ENCODE assay signal across 18 mouse cellular contexts in the genomic region with DNA sequence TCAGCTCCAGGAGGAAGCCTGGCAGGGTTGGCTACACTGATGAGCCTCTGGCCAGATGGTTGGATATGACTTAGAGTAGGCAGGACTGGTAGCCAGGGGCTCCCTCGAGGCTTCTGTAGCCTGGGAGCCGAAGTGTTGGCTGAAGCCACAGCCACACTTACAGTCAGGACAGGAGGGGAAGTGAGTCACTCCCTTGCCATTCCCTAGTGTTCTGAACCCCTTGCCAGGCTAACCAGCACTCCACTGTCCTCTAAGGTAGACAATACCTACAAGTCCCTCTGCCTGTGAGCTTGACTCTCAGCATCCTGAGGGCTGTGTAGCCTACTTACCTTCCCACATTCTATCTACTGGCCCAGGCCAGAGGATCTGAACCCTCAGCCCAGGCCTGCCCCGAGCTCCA. TPM values are rescaled to one million over a fixed set of nuclear protein-coding genes. Genes with fewer than 3 reads are reported as not detected.
DNase-seq lines count a peak whose midpoint lies in the region; ATAC-seq and TF ChIP-seq lines count a peak whose summit lies in the region.
"Had no signal": no experiment of that assay in that cellular context is flagged by ENCODE, and none has a peak within 500 bp of the region (broad histone marks: within the 10 kb centered on the region; RNA-seq: fewer than 3 reads in every experiment).

No protein-coding gene starts in this region.

- DNase-seq in stomach, postnatal 0 days (ENCODE audit: low spot score): no peak
- DNase-seq in embryonic facial prominence, embryonic 10.5 days (ENCODE audit: low spot score): no peak
- DNase-seq in lung, postnatal 36 days: no peak
- DNase-seq in cerebellum, postnatal 14 days: no peak
- DNase-seq: cerebellum, adult 8-10 months; gastrocnemius, postnatal 36 days; heart, postnatal 36 days; left cerebral cortex, postnatal 4 days; lung, adult 2 months; lung, postnatal 4 days had no signal

- H3K27me3 ChIP-seq in intestine, embryonic 16.5 days (replicated peaks; ENCODE audit: control insufficient read depth, insufficient read depth, low read length): no peaks in the 10 kb centered on the region
- H3K27me3 ChIP-seq in intestine, embryonic 15.5 days (replicated peaks): no peaks in the 10 kb centered on the region
- no peaks in the 10 kb centered on the region for H3K27me3 ChIP-seq in stomach, embryonic 15.5 days (replicated peaks)
- H3K27me3 ChIP-seq in stomach, postnatal 0 days (ENCODE audit: control insufficient read depth, insufficient read depth, low read length): no peaks in the 10 kb centered on the region
- H3K27me3 ChIP-seq in embryonic facial prominence, embryonic 10.5 days (replicated peaks; ENCODE audit: low read depth, poor library complexity, severe bottlenecking): 0 out of 2 replicates have a peak, but pooled peaks cover 8% of the 10 kb centered on the region
- H3K27me3 ChIP-seq: embryonic facial prominence, embryonic 13.5 days had no signal

- TF ChIP-seq EP300 in stomach, postnatal 0 days (optimal IDR thresholded peaks at IDR 0.05): no peak

- ATAC-seq in intestine, embryonic 16.5 days: no peak
- no peak for ATAC-seq in intestine, embryonic 15.5 days
- no peak for ATAC-seq in stomach, embryonic 15.5 days (ENCODE audit: insufficient read depth, low FRiP score, low read depth)
- ATAC-seq in stomach, postnatal 0 days (ENCODE audit: low FRiP score, low TSS enrichment): no peak
- ATAC-seq: intestine, postnatal 0 days had no signal

- no peak overlapping the region for H3K27ac ChIP-seq in intestine, embryonic 16.5 days (ENCODE audit: low read length)
- no peak overlapping the region for H3K27ac ChIP-seq in intestine, embryonic 15.5 days
- no peak overlapping the region for H3K27ac ChIP-seq in stomach, embryonic 15.5 days
- no peak overlapping the region for H3K27ac ChIP-seq in stomach, postnatal 0 days (replicated peaks)
- peak overlapping the region; percentile 84 for H3K27ac ChIP-seq in embryonic facial prominence, embryonic 10.5 days (replicated peaks)
- H3K27ac ChIP-seq: embryonic facial prominence, embryonic 13.5 days had no signal

- no peak for TF ChIP-seq CTCF in stomach, postnatal 0 days (IDR thresholded peaks at IDR 0.05; ENCODE audit: low read depth)

- H3K4me3 ChIP-seq in intestine, embryonic 16.5 days (ENCODE audit: low read length): no peak overlapping the region
- H3K4me3 ChIP-seq in intestine, embryonic 15.5 days (replicated peaks): no peak overlapping the region
- H3K4me3 ChIP-seq in stomach, embryonic 15.5 days (replicated peaks): 0 out of 2 replicates have a peak overlapping the region, but pooled peaks have one; percentile 6
- H3K4me3 ChIP-seq in stomach, postnatal 0 days (ENCODE audit: low read depth, low read length): no peak overlapping the region
- H3K4me3 ChIP-seq in embryonic facial prominence, embryonic 10.5 days: no peak overlapping the region
- H3K4me3 ChIP-seq: embryonic facial prominence, embryonic 13.5 days had no signal

- H3K4me1 ChIP-seq in intestine, embryonic 16.5 days (ENCODE audit: control insufficient read depth, insufficient read depth, low read length): peaks cover 18% of the 10 kb centered on the region
- H3K4me1 ChIP-seq in intestine, embryonic 15.5 days (replicated peaks): peaks cover 18% of the 10 kb centered on the region
- peaks cover 23% of the 10 kb centered on the region for H3K4me1 ChIP-seq in stomach, embryonic 15.5 days
- H3K4me1 ChIP-seq in stomach, postnatal 0 days (replicated peaks; ENCODE audit: control insufficient read depth, insufficient read depth): no peaks in the 10 kb centered on the region; the same call in 1 of the 2 replicates
- peaks cover 46% of the 10 kb centered on the region for H3K4me1 ChIP-seq in embryonic facial prominence, embryonic 10.5 days

- no peaks in the 10 kb centered on the region for H3K36me3 ChIP-seq in intestine, embryonic 16.5 days (ENCODE audit: control insufficient read depth, insufficient read depth, low read length)
- H3K36me3 ChIP-seq in intestine, embryonic 15.5 days: no peaks in the 10 kb centered on the region
- H3K36me3 ChIP-seq in stomach, embryonic 15.5 days: no peaks in the 10 kb centered on the region
- H3K36me3 ChIP-seq in stomach, postnatal 0 days (ENCODE audit: control insufficient read depth, insufficient read depth, low read length): no peaks in the 10 kb centered on the region
- H3K36me3 ChIP-seq in embryonic facial prominence, embryonic 10.5 days (replicated peaks): no peaks in the 10 kb centered on the region
- H3K36me3 ChIP-seq: embryonic facial prominence, embryonic 13.5 days had no signal

- H3K9ac ChIP-seq in intestine, embryonic 16.5 days (ENCODE audit: low read depth, low read length): 0 out of 2 replicates have a peak overlapping the region, but pooled peaks have one; percentile 15
- H3K9ac ChIP-seq in intestine, embryonic 15.5 days: no peak overlapping the region
- no peak overlapping the region for H3K9ac ChIP-seq in stomach, embryonic 15.5 days
- H3K9ac ChIP-seq in stomach, postnatal 0 days (ENCODE audit: low read length): no peak overlapping the region
- H3K9ac ChIP-seq: embryonic facial prominence, embryonic 13.5 days had no signal

- H3K4me2 ChIP-seq in intestine, embryonic 16.5 days (ENCODE audit: low read depth, low read length): no peak overlapping the region
- no peak overlapping the region for H3K4me2 ChIP-seq in intestine, embryonic 15.5 days (replicated peaks)
- H3K4me2 ChIP-seq in stomach, embryonic 15.5 days: no peak overlapping the region
- no peak overlapping the region for H3K4me2 ChIP-seq in stomach, postnatal 0 days (replicated peaks; ENCODE audit: low read depth)
- H3K4me2 ChIP-seq: embryonic facial prominence, embryonic 13.5 days; heart, embryonic 11.5 days; liver, embryonic 11.5 days had no signal

- H3K9me3 ChIP-seq in intestine, embryonic 16.5 days (ENCODE audit: control insufficient read depth, low read length): no peaks in the 10 kb centered on the region
- no peaks in the 10 kb centered on the region for H3K9me3 ChIP-seq in intestine, embryonic 15.5 days
- H3K9me3 ChIP-seq in stomach, embryonic 15.5 days: no peaks in the 10 kb centered on the region
- no peaks in the 10 kb centered on the region for H3K9me3 ChIP-seq in stomach, postnatal 0 days (ENCODE audit: control insufficient read depth, low read length)
- no peaks in the 10 kb centered on the region for H3K9me3 ChIP-seq in embryonic facial prominence, embryonic 10.5 days
- H3K9me3 ChIP-seq: embryonic facial prominence, embryonic 13.5 days had no signal

- 49% methylated on average over 3 of the region's 3 CpGs for WGBS in intestine, embryonic 16.5 days
- WGBS in intestine, embryonic 15.5 days: 69% methylated on average over 3 of the region's 3 CpGs
- 63% methylated on average over 3 of the region's 3 CpGs for WGBS in stomach, embryonic 15.5 days
- 46% methylated on average over 3 of the region's 3 CpGs for WGBS in stomach, postnatal 0 days
- 67% methylated on average over 3 of the region's 3 CpGs for WGBS in embryonic facial prominence, embryonic 10.5 days

RNA-seq across cellular contexts. Expression of a gene that starts 29.5 kb away (rescaled TPM):
- 6.5 and 7.9 TPM in 2 replicates for polyA plus RNA-seq in intestine, embryonic 16.5 days (2015; fragmentation: Nextera tagmentation; extraction: Ambion mirVana)
- polyA plus RNA-seq in intestine, embryonic 15.5 days (2015; fragmentation: Nextera tagmentation; extraction: Ambion mirVana): 5.6 and 10.0 TPM in 2 replicates
- polyA plus RNA-seq in stomach, embryonic 15.5 days (2015; fragmentation: Nextera tagmentation; extraction: Ambion mirVana): 11.4 and 16.1 TPM in 2 replicates
- polyA plus RNA-seq in stomach, postnatal 0 days (2015; fragmentation: Nextera tagmentation; extraction: Ambion mirVana): 4.0 and 4.4 TPM in 2 replicates
- polyA plus RNA-seq in embryonic facial prominence, embryonic 10.5 days (2016; fragmentation: Nextera tagmentation; extraction: Ambion mirVana): 0.21 and 0.24 TPM in 2 replicates
- polyA plus RNA-seq: cortical plate, adult 2 months; embryonic facial prominence, embryonic 13.5 days had no signal

RNA-seq across cellular contexts. Expression of a gene that starts 44.3 kb away (rescaled TPM):
- polyA plus RNA-seq in intestine, embryonic 16.5 days (2015; fragmentation: Nextera tagmentation; extraction: Ambion mirVana): 14.3 and 16.7 TPM in 2 replicates
- polyA plus RNA-seq in intestine, embryonic 15.5 days (2015; fragmentation: Nextera tagmentation; extraction: Ambion mirVana): 8.9 and 11.7 TPM in 2 replicates
- 2.5 and 2.8 TPM in 2 replicates for polyA plus RNA-seq in stomach, embryonic 15.5 days (2015; fragmentation: Nextera tagmentation; extraction: Ambion mirVana)
- polyA plus RNA-seq in stomach, postnatal 0 days (2015; fragmentation: Nextera tagmentation; extraction: Ambion mirVana): 3.3 TPM in 2 replicates
- polyA plus RNA-seq in embryonic facial prominence, embryonic 10.5 days (2016; fragmentation: Nextera tagmentation; extraction: Ambion mirVana): not detected in 2 replicates
- polyA plus RNA-seq: cortical plate, adult 2 months; embryonic facial prominence, embryonic 13.5 days; heart, embryonic 11.5 days had no signal

RNA-seq across cellular contexts. Expression of a gene that starts 56.1 kb away (rescaled TPM):
- 11.0 and 14.4 TPM in 2 replicates for polyA plus RNA-seq in intestine, embryonic 16.5 days (2015; fragmentation: Nextera tagmentation; extraction: Ambion mirVana)
- polyA plus RNA-seq in intestine, embryonic 15.5 days (2015; fragmentation: Nextera tagmentation; extraction: Ambion mirVana): 14.3 and 19.3 TPM in 2 replicates
- 16.9 and 17.1 TPM in 2 replicates for polyA plus RNA-seq in stomach, embryonic 15.5 days (2015; fragmentation: Nextera tagmentation; extraction: Ambion mirVana)
- 25.3 and 25.6 TPM in 2 replicates for polyA plus RNA-seq in stomach, postnatal 0 days (2015; fragmentation: Nextera tagmentation; extraction: Ambion mirVana)
- polyA plus RNA-seq in embryonic facial prominence, embryonic 10.5 days (2016; fragmentation: Nextera tagmentation; extraction: Ambion mirVana): 19.8 and 26.6 TPM in 2 replicates
